Mouse (Mus musculus): Measurements from ENCODE around the gene A630095E13Rik. TPM values are rescaled to one million over a fixed set of nuclear protein-coding genes. Genes with fewer than 3 reads are reported as not detected.
"Not testable (repeated sequence)": the region's sequence is repeated elsewhere in the genome, so short reads cannot be mapped to it uniquely, and the experiment has no call there.

A630095E13Rik gene
- not detected for total RNA-seq (2021)

DNA sequence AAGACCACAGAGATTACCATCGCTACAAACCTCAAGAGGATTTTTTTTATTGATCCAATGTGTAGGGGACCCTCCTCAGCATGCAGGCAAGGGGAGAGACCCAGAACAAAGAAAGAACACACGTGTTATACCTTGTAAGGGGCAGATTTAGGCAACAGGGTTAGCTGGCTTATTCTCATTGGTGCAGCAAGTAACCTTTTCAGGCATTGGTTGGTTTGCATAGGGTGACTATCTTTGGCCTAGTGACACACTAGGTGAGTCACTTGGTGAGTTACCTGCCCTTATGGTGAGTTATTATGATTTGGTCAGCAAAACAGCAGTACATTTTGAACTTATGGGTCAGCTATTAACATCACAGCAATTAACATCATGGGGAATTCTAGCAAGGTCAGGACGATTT, at the start of gene A630095E13Rik:
Gene A630095E13Rik, minus strand, starts transcription at position 101 of the 400 bp plus-strand sequence.
- intact Hi-C loops (cut with DNase I); DNase-seq (ENCODE audit: low spot score in 2 of 2): not testable (repeated sequence)

DNA sequence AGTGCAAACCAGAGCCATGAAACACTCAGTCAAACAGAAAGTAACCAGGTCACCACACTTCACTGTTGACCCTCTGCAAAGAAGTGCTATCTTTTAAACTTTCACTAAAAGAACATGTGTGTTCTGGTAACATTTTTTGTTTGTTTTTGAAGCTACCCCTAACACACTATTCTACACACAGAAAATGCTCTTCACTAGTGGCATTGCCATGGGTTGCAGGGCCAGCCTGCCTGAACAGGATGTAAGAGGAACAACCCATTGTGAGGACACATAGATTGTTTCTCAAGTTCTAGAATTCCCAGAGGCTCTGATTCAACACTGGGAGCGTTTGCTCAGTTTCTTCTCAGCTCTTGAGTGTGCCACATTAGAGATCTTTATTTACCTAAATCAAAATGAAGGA, 49.7 kb upstream of the A630095E13Rik start, which contains the start of gene Acrv1:
Gene Acrv1, plus strand, starts transcription at position 301 of the 400 bp plus-strand sequence.
- intact Hi-C loops (cut with DNase I), result loop anchor here (10.0 kb wide), 1 partner anchor 1408 kb away; no protein-coding TSS in a partner anchor
- no peak for DNase-seq (ENCODE audit: low spot score in 2 of 2)

DNA sequence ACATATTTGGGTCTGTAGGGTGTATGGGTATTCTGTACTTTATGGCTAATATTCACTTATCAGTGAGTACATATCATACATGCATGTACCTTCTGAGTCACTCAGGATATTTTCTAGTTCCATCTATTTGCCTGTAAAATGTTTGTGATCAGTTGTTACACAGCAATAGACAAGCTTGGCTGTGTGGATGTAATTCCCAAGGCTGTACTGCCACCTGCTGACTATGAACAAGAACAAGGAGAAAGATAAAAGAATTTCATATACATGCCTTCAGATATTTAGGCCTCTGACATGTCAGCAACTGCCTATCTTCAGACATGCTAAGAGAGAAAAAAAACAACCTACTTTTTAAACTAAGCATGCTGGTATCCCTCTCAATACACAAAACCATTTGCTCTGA, 44.2 kb upstream of the A630095E13Rik start:
- DNase-seq (ENCODE audit: low spot score in 2 of 2), result peak; percentile 12 to 44
- intact Hi-C loops (cut with DNase I), result loop anchor here (2.0 kb wide), 1 partner anchor 1095 kb away; no protein-coding TSS in a partner anchor

DNA sequence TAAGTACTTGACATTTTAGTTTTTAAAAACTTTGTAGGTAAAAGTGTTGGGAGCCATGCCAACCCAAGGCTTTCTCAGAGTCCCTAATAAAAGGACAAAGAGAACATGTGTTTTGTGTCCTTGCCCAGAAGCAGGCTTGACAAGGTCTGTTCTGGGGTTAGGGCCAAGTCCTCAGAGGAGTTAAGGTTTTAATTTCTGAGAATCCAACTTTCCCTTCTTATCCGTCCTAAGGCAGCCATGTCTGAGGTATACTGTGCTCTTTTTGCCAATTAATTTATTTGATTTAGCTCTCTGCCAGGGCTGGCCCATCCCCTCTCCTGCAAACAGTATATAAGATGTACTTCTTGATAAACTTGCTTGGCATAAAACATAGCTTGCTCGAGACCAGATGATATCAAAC, 38.2 kb upstream of the A630095E13Rik start:
- DNase-seq (ENCODE audit: low spot score in 2 of 2), result no peak
- intact Hi-C loops (cut with DNase I), result no loop called here

Other genes starting within 250 kb of the A630095E13Rik start
- not detected for gene Gm7257, start 211.5 kb downstream of the A630095E13Rik start, total RNA-seq (2021)
- gene Gm9513, start 167.7 kb downstream of the A630095E13Rik start, total RNA-seq (2021), result not detected
- gene Gm5615, start 101.4 kb downstream of the A630095E13Rik start, total RNA-seq (2021), result not detected
- not detected for gene Gm17689, start 60.7 kb downstream of the A630095E13Rik start, total RNA-seq (2021)
- not detected for gene Acrv1, start 49.8 kb upstream of the A630095E13Rik start, total RNA-seq (2021)
- 1 to 10 TPM; 2.1 to 2.4 TPM for gene Chek1, start 83.7 kb upstream of the A630095E13Rik start, total RNA-seq (2021)
- 10 to 100 TPM; 73.8 to 75.8 TPM for gene Stt3a, start 124.3 kb upstream of the A630095E13Rik start, total RNA-seq (2021)
- 100 to 1,000 TPM; 108 to 118 TPM for gene Ei24, start 154.0 kb upstream of the A630095E13Rik start, total RNA-seq (2021)
- gene Fez1, start 178.5 kb upstream of the A630095E13Rik start, total RNA-seq (2021), result 100 to 1,000 TPM; 286 to 301 TPM

Measured in left cerebral cortex, postnatal 25 days (tissue).